Mouse (Mus musculus) activated CD4-positive, CD25-positive, alpha-beta regulatory T cell (primary cell): ENCODE data around the gene Dppa3. TPM values are rescaled to one million over a fixed set of nuclear protein-coding genes. Genes with fewer than 3 reads are reported as not detected.

Experiments used
- polyA plus RNA-seq, 2 experiments: library from polyadenylated mRNA; unstranded; fragments of 100-300 nt; shearing (Covaris generic); gene quantifications; one replicate each; pipeline ENCODE4 v1.2.1; 2017

Dppa3 gene
- not detected for polyA plus RNA-seq

DNA sequence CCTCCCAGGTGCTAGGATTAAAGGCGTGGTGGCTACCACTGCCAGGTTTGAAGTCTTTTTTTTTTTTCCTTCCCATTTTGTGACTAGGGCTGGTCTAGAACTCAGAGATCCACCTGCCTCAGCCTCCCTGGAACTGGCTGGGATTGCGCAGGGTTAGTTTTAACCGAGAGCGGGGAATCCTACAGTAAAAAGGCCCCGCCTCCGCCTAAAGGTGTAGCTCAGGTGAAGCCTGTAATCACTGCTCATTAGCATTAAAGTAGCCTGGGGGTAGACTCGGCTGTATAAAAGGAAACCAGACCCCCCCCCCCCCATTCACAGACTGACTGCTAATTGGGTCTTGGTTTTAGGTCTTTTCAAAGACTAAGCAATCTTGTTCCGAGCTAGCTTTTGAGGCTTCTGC lies at the start of gene Dppa3:
TSS of gene Dppa3 (plus strand) at position 301 of the 400 bp plus-strand sequence.

DNA sequence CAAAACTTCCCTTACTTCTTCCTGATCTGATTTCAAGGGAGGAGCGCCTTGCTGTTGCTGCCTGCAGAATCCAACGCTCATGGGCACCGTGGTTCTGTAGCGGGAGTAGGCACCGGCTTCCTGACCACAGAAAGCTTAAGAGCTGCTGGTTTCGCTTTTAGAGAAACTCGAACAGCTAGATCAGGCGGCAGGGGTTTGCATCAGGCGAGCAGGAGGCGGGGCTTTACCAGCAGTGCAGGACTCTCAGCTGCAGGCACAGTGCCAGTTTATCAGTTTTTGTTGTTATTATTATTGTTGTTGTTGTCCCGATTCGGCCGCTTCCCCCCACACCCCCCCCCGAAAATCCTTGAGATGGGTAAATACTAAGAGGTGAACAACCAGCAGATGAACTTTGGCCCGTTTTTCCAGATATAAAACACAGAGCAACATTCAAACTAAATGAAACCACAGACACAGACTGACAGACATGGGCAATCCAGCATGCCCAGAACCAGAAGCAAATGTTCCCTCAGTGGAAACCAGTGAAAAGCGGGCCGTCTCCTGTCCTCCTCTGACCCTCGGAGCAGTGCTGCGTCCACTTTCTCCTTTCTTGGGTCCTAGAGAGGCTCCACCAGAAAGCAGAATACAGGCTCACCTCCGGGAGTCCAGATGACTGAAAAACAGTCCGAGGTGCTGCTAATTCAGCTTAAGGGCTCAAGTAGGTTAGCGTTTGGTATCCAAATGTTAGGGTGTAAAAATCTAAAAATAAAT lies 23.8 kb upstream of the Dppa3 start, which contains the start of gene Apobec1:
TSS of gene Apobec1 (minus strand) at position 203 of the 750 bp plus-strand sequence.

DNA sequence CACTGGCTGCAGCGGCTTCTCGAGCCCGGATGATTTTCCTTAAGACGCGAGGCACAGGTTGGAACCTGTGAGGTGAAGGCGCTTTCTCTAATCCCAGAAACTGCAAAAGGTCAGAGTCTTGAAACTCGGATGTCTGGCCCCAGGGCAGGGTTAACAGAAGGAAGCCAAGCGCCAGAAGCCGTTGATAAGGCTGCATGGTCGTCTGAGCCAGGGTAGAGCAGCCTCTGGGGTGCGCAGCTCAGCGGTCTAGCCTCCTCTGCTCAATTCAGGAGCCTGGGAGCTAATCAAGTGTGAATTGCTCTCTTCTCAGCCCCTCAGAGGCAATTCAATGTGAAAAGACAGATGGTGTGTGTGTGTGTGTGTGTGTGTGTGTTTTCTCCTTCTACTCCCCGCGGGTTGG lies 16.4 kb upstream of the Dppa3 start, which contains the start of gene Gdf3:
TSS of gene Gdf3 (minus strand) at position 317 of the 400 bp plus-strand sequence.

Other genes starting within 250 kb of the Dppa3 start
- gene Rimklb, start 127.6 kb upstream of the Dppa3 start, polyA plus RNA-seq = not detected
- under 1 TPM in 1 of 2 experiments, not detected in 1; 0.48 TPM for gene Mfap5, start 120.6 kb upstream of the Dppa3 start, polyA plus RNA-seq
- gene Aicda, start 72.6 kb upstream of the Dppa3 start, polyA plus RNA-seq = under 1 TPM in 1 of 2 experiments, not detected in 1; 0.59 TPM
- gene Apobec1, start 24.0 kb upstream of the Dppa3 start, polyA plus RNA-seq = 10 to 100 TPM; 13.4 to 18.3 TPM
- gene Gdf3, start 16.3 kb upstream of the Dppa3 start, polyA plus RNA-seq = under 1 TPM; 0.12 to 0.55 TPM
- not detected for gene Nanog, start 81.1 kb downstream of the Dppa3 start, polyA plus RNA-seq
- 100 to 1,000 TPM in 1 of 2 experiments, 10 to 100 TPM in 1; 25.0 to 123 TPM for gene Slc2a3, start 175.2 kb downstream of the Dppa3 start, polyA plus RNA-seq
- 10 to 100 TPM; 25.9 to 28.9 TPM for gene Foxj2, start 193.5 kb downstream of the Dppa3 start, polyA plus RNA-seq
- under 1 TPM; 0.07 to 0.72 TPM for gene C3ar1, start 229.8 kb downstream of the Dppa3 start, polyA plus RNA-seq
- gene Necap1, start 248.1 kb downstream of the Dppa3 start, polyA plus RNA-seq = 10 to 100 TPM; 23.9 to 25.8 TPM